Mouse (Mus musculus) testis, adult 2 months (tissue): ENCODE results near the gene Herc1. TPM values are rescaled to one million over a fixed set of nuclear protein-coding genes. Genes with fewer than 3 reads are reported as not detected.

Experiments used
- H3K27ac ChIP-seq: fragments of 200-500 bp; 2 replicates; pipeline ENCODE4 v1.5.1; 2012; ENCODE audit warnings: low read depth, low read length; ENCODE audit not compliant: control insufficient read depth, insufficient read depth
- H3K27me3 ChIP-seq: fragments of 200-500 bp; 2 replicates; pipeline ENCODE4 v1.6.1; 2012; ENCODE audit warnings: mild to moderate bottlenecking, low read length, moderate library complexity; ENCODE audit not compliant: control insufficient read depth, insufficient read depth
- H3K36me3 ChIP-seq: fragments of 200-500 bp; 2 replicates; pipeline ENCODE4 v1.6.1; 2012; ENCODE audit warnings: mild to moderate bottlenecking, low read length; ENCODE audit not compliant: control insufficient read depth, insufficient read depth
- H3K4me1 ChIP-seq: fragments of 200-500 bp; 2 replicates; pipeline ENCODE4 v1.6.1; 2012; ENCODE audit warnings: low read length; ENCODE audit not compliant: control insufficient read depth, insufficient read depth
- H3K4me3 ChIP-seq: fragments of 200-500 bp; 2 replicates; pipeline ENCODE4 v1.5.1; 2012; ENCODE audit warnings: low read depth, mild to moderate bottlenecking, low read length, moderate library complexity, mixed read lengths; ENCODE audit not compliant: control insufficient read depth
- CTCF ChIP-seq: fragments of 200-500 bp; IDR thresholded peaks from 2 replicates; pipeline ENCODE4 v1.5.1; 2012; ENCODE audit warnings: low read depth, mild to moderate bottlenecking, inconsistent platforms, low read length, moderate library complexity; ENCODE audit not compliant: control insufficient read depth, insufficient read depth, insufficient replicate concordance
- POLR2A ChIP-seq: fragments of 200-500 bp; IDR thresholded peaks from 2 replicates; pipeline ENCODE4 v1.6.1; 2012; ENCODE audit warnings: low read depth, mild to moderate bottlenecking, inconsistent platforms, low read length, moderate library complexity; ENCODE audit not compliant: control insufficient read depth
- polyA plus RNA-seq: library from polyadenylated mRNA; depleted of rRNA; stranded (reverse); fragments of >200 nt; gene quantifications from 2 replicates; pipeline ENCODE4 v1.2.3, GENCODE M21; 2012

Herc1 gene
- polyA plus RNA-seq, 1 experiment = 19.5 TPM

- Histone ChIP-seq H3K4me3 (no peak overlapping the region), H3K36me3 (no peaks in the 10 kb centered on the region), H3K4me1 (peaks cover 21% of the 10 kb centered on the region), H3K27ac (no peak overlapping the region), H3K27me3 (no peaks in the 10 kb centered on the region)
- no peak for TF ChIP-seq CTCF
- no peak for TF ChIP-seq POLR2A
Observed at GRCm38 (mm10) chr9:66510351-66510841, 160.1 kb downstream of the Herc1 start.

DNA sequence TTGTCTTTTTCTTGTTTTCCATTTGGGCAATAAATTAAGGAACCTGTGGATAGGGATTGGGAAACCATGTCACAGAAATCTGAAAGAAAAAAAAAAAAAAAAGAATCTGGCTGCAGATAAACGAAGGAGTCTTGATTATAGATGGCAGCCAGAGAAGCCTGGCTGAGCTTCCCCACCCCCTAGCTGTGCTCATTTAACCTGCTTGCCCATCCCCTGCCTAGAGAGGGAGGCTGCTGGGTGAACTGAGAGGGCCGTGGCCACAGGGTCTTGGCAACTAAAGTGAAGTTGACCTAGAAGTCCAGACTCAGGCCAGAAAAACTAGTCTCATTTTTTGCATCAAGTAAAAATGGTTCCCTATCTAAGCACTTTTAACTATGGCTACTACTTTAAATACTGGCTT lies 160.7 kb downstream of the Herc1 start:
- TF ChIP-seq POLR2A = no peak
- TF ChIP-seq CTCF = no peak
- Histone ChIP-seq H3K4me3 (no peak overlapping the region; the same call in 1 of the 2 replicates), H3K27ac (no peak overlapping the region; the same call in 1 of the 2 replicates), H3K27me3 (no peaks in the 10 kb centered on the region), H3K36me3 (no peaks in the 10 kb centered on the region), H3K4me1 (peaks cover 21% of the 10 kb centered on the region)

- Histone ChIP-seq H3K27me3 (no peaks in the 10 kb centered on the region), H3K36me3 (no peaks in the 10 kb centered on the region), H3K4me3 (peak overlapping the region; percentile 90), H3K4me1 (peaks cover 21% of the 10 kb centered on the region), H3K27ac (peak overlapping the region; percentile 97)
- TF ChIP-seq POLR2A (peak; percentile 73), CTCF (no peak)
Observed at GRCm38 (mm10) chr9:66511580-66512350, 161.5 kb downstream of the Herc1 start.

DNA sequence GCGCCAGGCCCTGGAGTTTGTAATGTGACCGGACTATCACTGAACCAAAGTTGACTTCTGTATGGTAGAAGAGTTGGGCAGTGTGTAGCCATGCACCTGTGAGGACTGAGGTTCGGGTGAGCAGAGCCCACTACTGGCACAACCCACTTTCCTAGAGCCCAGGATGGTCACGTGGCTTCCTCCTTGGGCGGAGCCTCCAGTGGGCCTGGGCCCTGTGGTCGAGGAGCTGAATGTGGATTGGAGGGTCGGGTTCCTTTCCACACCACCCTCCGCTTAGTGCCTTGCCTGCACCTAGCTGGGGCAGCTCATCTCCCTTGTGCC lies 162.1 kb downstream of the Herc1 start:
- H3K27ac ChIP-seq = peak overlapping the region; percentile 97
- no peaks in the 10 kb centered on the region for H3K27me3 ChIP-seq
- no peaks in the 10 kb centered on the region for H3K36me3 ChIP-seq
- peaks cover 21% of the 10 kb centered on the region for H3K4me1 ChIP-seq
- TF ChIP-seq CTCF (no peak), POLR2A (peak; percentile 53; the same call in 1 of the 2 replicates)
- peak overlapping the region; percentile 90 for H3K4me3 ChIP-seq

DNA sequence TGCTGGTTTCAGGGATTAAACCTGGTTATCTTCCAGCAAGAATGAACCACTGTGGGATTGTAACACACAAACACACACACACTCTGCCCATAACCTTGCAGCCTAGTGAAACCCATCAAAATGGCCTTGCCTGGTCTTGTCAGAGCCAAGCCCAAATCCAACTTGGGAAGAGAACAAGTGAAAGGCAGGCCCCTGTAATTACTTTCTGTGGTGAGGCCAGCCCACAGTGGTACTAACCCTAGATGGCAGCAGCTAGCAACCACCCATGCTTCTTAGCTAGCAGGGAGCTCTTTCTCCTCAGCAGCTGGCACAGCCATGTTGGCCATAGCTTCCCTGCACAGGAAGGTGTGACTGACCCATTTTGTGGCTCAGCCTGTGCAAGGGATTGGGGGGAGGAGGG lies 162.9 kb downstream of the Herc1 start:
- peak overlapping the region; percentile 63; the same call in 1 of the 2 replicates for H3K27ac ChIP-seq
- no peaks in the 10 kb centered on the region; the same call in 1 of the 2 replicates for H3K36me3 ChIP-seq

GRCm38 (mm10) chr9:66513661-66514255 lies 163.5 kb downstream of the Herc1 start:
- Histone ChIP-seq H3K27ac (peak overlapping the region; percentile 63), H3K27me3 (no peaks in the 10 kb centered on the region), H3K4me1 (peaks cover 21% of the 10 kb centered on the region), H3K36me3 (no peaks in the 10 kb centered on the region; the same call in 1 of the 2 replicates), H3K4me3 (peak overlapping the region; percentile 22; the same call in 1 of the 2 replicates)
- TF ChIP-seq POLR2A = no peak
- no peak for TF ChIP-seq CTCF

More for the DNA sequence above, 162.9 kb downstream of the Herc1 start:
- no peak for TF ChIP-seq CTCF
- no peak for TF ChIP-seq POLR2A
- H3K4me3 ChIP-seq = no peak overlapping the region
- peaks cover 21% of the 10 kb centered on the region for H3K4me1 ChIP-seq
- H3K27me3 ChIP-seq = no peaks in the 10 kb centered on the region

DNA sequence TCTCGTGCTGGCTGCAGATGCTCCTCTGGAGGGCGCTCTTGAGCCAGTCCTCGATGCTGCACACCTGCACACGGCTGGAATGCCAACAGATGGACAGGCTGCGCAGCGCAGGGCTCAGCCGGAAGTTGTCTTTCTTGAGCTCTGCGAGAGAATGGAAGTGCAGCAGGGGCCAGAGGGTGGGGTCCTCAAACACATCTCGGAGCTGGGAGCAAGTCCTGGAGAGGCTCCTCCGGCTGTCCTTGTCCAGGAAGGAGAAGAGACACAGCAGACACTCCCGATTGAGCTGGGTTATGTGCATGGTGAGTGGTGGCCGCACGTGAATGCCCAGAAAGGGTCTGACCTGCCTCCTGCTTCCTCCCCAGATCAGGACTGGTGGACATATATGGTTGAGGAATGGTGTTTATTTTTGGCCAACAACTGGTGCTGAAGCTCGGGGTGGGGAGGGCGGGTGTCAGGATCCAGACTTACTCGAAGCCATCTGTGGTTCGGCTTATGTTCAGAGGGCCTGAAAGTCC lies 164.1 kb downstream of the Herc1 start, which contains the start of gene Fbxl22:
Fbxl22 (minus strand) TSS at position 338 of the 515 bp plus-strand sequence.
- peaks cover 21% of the 10 kb centered on the region for H3K4me1 ChIP-seq
- TF ChIP-seq POLR2A (no peak), CTCF (peak; percentile 66; the same call in 1 of the 2 replicates)
- no peaks in the 10 kb centered on the region; the same call in 1 of the 2 replicates for H3K36me3 ChIP-seq
- H3K4me3 ChIP-seq = peak within 1 kb of the TSS; percentile 30
- peak within 1 kb of the TSS; percentile 63 for H3K27ac ChIP-seq
- H3K27me3 ChIP-seq = no peaks in the 10 kb centered on the region
